Mouse (Mus musculus): ENCODE data around the gene Gm15093. TPM values are rescaled to one million over a fixed set of nuclear protein-coding genes. Genes with fewer than 3 reads are reported as not detected.
"Not testable (repeated sequence)": the region's sequence is repeated elsewhere in the genome, so short reads cannot be mapped to it uniquely, and the experiment has no call there.

The Gm15093 gene
- polyA plus RNA-seq (2015; fragmentation: Nextera tagmentation; extraction: Ambion mirVana), result 0.12 TPM in 1 of 2 replicates, not detected in the other

DNA sequence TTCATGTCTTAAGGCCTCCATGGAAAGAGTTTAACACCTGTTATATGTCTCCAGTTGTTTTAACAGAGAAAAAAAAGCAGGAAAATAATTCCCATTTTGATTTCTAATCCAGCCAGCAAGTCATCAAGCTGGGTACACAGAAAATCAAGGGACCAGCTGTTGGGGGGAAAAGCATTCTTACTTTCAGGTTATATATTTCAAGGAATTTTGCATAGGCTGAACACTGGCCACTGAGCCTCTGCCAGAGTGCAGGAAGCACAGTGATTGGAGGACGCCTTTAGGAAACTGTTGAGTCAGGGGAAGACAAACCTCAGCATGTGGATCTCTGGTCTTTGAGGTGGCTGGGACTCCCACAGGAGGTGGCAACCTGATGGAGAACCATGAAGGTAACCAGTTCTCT lies at the start of gene Gm15093:
Gm15093 (plus strand) TSS at position 301 of the 400 bp plus-strand sequence.
- not testable (repeated sequence) for H3K4me1 ChIP-seq; H3K4me2 ChIP-seq (replicated peaks); ATAC-seq (ENCODE audit: insufficient number of reproducible peaks, low FRiP score, low TSS enrichment, low read depth); H3K4me3 ChIP-seq (replicated peaks); H3K27me3 ChIP-seq; H3K36me3 ChIP-seq; H3K9ac ChIP-seq; H3K9me3 ChIP-seq (replicated peaks); H3K27ac ChIP-seq (replicated peaks)
- WGBS, result no CpG with 5 or more reads among the region's 1 CpGs

Other genes starting within 250 kb of the Gm15093 start
- not detected in 2 replicates for gene Ott, start 198.1 kb upstream of the Gm15093 start, polyA plus RNA-seq (2015; fragmentation: Nextera tagmentation; extraction: Ambion mirVana)
- gene Gm15085, start 175.2 kb downstream of the Gm15093 start, polyA plus RNA-seq (2015; fragmentation: Nextera tagmentation; extraction: Ambion mirVana), result not detected in 2 replicates

Data from embryonic facial prominence, embryonic 15.5 days (tissue).